Mouse (Mus musculus) embryonic facial prominence, embryonic 11.5 days (tissue): Measurements from ENCODE around the gene Slc28a2. TPM values are rescaled to one million over a fixed set of nuclear protein-coding genes. Genes with fewer than 3 reads are reported as not detected.
"Not testable (repeated sequence)": the region's sequence is repeated elsewhere in the genome, so short reads cannot be mapped to it uniquely, and the experiment has no call there.

Source experiments
- ATAC-seq: fragments of 200-750 bp; cut with Nextera tagmentation; replicated peaks from 2 replicates; pipeline ENCODE4 v1.8.0; 2017; ENCODE audit warnings: low read depth; ENCODE audit not compliant: insufficient number of reproducible peaks, low FRiP score, low TSS enrichment
- DNase-seq: peaks from one replicate; pipeline ENCODE4 v3.0.0-alpha.2; 2015; ENCODE audit warnings: low spot score
- H3K27ac ChIP-seq: fragments of 300-500 bp; sonication (generic); replicated peaks from 2 replicates; pipeline ENCODE4 v1.5.1; 2014; ENCODE audit warnings: mild to moderate bottlenecking, low read depth, low read length, control low read depth
- H3K27me3 ChIP-seq: fragments of 300-500 bp; sonication (generic); 2 replicates; pipeline ENCODE4 v1.6.1; 2014; ENCODE audit warnings: mild to moderate bottlenecking, low read length, moderate library complexity, mixed read lengths; ENCODE audit not compliant: control insufficient read depth, insufficient read depth
- H3K36me3 ChIP-seq: fragments of 300-500 bp; sonication (generic); replicated peaks from 2 replicates; pipeline ENCODE4 v1.6.1; 2014; ENCODE audit warnings: low read depth, mild to moderate bottlenecking, low read length, moderate library complexity, mixed read lengths; ENCODE audit not compliant: control insufficient read depth, insufficient read depth
- H3K4me1 ChIP-seq: fragments of 300-500 bp; sonication (generic); 2 replicates; pipeline ENCODE4 v1.6.1; 2014; ENCODE audit warnings: low read length, mixed read lengths; ENCODE audit not compliant: control insufficient read depth, insufficient read depth
- H3K4me2 ChIP-seq: fragments of 300-500 bp; sonication (generic); 2 replicates; pipeline ENCODE4 v1.6.1; 2014; ENCODE audit warnings: low read depth, mild to moderate bottlenecking, control low read depth, low read length, moderate library complexity
- H3K4me3 ChIP-seq: fragments of 300-500 bp; sonication (generic); 2 replicates; pipeline ENCODE4 v1.5.1; 2014; ENCODE audit warnings: low read depth, low read length, control low read depth
- H3K9ac ChIP-seq: fragments of 300-500 bp; sonication (generic); replicated peaks from 2 replicates; pipeline ENCODE4 v1.6.1; 2014; ENCODE audit warnings: mild to moderate bottlenecking, control low read depth, low read length
- H3K9me3 ChIP-seq: fragments of 300-500 bp; sonication (generic); replicated peaks from 2 replicates; pipeline ENCODE4 v1.6.1; 2016; ENCODE audit warnings: mild to moderate bottlenecking, low read length, inconsistent platforms, mixed read lengths; ENCODE audit not compliant: control insufficient read depth
- WGBS: fragments of 180-500 bp; shearing (Covaris S2); extraction: QIAGEN DNeasy Blood & Tissue Kit; methylation state at CpG from one replicate; pipeline ENCODE4 v1.1.7; 2014; 5-methylcytosine and 5-hydroxymethylcytosine counted together
- polyA plus RNA-seq: library from polyadenylated mRNA; unstranded; fragments of >200 nt; fragmentation: Nextera tagmentation; extraction: Ambion mirVana; gene quantifications from 2 replicates; pipeline ENCODE4 v1.2.1, GENCODE M21; 2014

The Slc28a2 gene
- polyA plus RNA-seq, 1 experiment from 2014 or later = 0.28 TPM

DNA sequence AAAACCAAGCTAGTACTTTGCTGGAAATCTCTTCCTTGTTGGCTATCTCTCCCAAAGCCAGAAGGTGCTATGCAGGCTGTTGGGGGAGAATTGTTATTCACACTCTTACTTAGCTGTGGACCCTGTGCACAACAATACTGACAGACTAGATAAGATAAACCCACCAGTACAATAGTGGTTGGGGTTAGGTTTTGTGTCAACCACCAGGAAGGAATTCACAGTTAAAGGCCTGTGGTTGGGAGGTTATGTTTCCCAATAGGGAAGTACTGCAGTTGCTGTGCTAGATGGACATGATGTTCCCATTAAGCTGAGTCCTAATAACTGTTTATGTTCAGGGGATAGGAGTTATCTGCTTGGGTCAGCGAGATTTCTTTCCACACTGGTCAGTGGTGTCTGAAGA, 57.5 kb downstream of the Slc28a2 start:
- H3K4me1 ChIP-seq, H3K4me2 ChIP-seq, H3K27ac ChIP-seq, H3K9me3 ChIP-seq, ATAC-seq, H3K4me3 ChIP-seq, DNase-seq, H3K27me3 ChIP-seq, H3K36me3 ChIP-seq, H3K9ac ChIP-seq: not testable (repeated sequence)
- WGBS = 86% methylated on average over 1 of the region's 1 CpGs

DNA sequence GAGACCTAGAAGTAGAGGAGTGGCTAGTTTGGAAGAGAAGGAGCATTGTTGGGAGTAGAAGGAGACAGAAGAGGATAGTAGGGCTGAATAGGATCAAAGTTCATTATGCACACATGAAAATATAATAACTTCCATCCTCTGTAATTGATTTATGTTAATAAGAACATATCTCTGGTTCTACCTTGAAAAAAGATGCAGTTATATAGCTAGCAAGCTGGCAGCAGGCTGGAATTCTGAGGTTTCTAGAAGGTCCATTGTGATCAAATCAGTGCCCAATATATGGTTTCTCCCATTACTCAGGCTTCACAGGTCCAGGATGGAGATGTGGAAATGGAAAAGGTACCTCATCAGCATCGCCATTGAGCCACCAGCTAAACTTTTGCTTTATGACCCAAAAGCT, 58.4 kb downstream of the Slc28a2 start, which contains the start of gene Gm14085:
Gene Gm14085, plus strand, starts transcription at position 301 of the 400 bp plus-strand sequence.
- no peaks in the 10 kb centered on the region for H3K4me1 ChIP-seq
- H3K4me3 ChIP-seq = no peak within 1 kb of the TSS
- H3K36me3 ChIP-seq = no peaks in the 10 kb centered on the region
- WGBS = 89% methylated on average over 1 of the region's 1 CpGs
- DNase-seq (no peak), ATAC-seq (no peak)
- no peaks in the 10 kb centered on the region for H3K9me3 ChIP-seq
- H3K27ac ChIP-seq = no peak within 1 kb of the TSS
- no peak within 1 kb of the TSS for H3K9ac ChIP-seq
- no peak within 1 kb of the TSS for H3K4me2 ChIP-seq
- H3K27me3 ChIP-seq = no peaks in the 10 kb centered on the region

DNA sequence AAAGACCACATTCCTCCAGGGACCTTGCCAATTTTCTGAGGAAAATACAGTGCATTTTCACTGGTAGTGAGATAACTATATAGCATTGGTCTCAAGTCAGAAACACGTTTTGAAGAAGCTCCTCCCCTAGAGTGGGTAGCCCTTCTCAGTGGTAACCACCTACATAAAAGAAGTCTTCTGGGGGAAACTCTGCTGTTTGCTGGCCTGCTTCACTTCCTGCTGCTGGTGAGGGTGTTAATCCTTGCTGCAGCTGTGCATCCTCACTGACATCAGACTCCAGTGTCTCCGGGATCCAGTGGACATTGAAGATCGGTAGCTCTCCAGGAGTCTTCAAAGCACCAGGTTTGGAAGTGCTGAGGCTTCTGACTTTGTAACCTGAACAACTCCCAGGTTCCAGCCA, 59.4 kb downstream of the Slc28a2 start:
- H3K36me3 ChIP-seq, DNase-seq, ATAC-seq, H3K4me2 ChIP-seq, H3K4me3 ChIP-seq, H3K4me1 ChIP-seq, H3K27me3 ChIP-seq, H3K9ac ChIP-seq, H3K9me3 ChIP-seq, H3K27ac ChIP-seq: not testable (repeated sequence)
- WGBS = 73% methylated on average over 2 of the region's 3 CpGs

DNA sequence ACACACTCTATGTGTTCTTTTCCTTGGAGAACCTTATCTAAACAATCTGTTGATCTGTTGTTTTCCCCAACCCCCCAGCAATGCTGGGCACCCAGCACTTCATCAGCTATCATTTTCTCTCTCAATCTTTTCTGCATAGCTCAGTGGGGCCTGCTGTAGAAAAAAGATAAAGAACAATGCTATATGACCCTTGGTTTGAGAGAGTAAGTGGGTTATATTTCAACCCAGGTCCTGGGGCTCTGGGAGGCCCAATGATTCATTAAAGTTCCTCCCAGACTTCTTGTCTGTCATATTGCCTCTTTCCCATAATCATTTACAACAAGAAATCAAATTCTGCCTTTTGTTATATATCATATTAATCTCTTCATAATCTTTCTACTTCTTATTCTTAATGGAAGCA, 59.8 kb downstream of the Slc28a2 start:
- not testable (repeated sequence) for H3K9me3 ChIP-seq, ATAC-seq, H3K4me1 ChIP-seq, H3K27ac ChIP-seq, H3K4me3 ChIP-seq, H3K9ac ChIP-seq, H3K4me2 ChIP-seq, DNase-seq, H3K27me3 ChIP-seq, H3K36me3 ChIP-seq

DNA sequence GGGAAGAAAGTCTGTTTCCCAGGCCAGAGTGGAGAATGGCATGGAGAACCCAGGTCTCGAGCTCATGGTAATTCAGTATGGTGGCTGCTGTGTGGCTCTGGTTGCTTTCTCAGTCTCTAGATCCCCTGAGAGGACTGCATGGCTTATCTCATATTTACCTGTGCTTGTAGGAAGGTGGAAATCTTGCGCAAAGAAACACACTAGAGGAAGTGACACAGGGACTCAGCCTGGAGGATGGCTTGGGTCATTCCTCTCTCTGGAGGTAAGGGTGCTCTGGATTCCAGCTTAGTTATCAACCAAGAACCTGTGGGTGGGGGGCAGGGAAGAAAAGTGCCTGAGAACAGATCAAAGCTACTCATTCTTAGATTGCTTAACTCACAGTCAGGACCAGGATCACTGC, 60.4 kb downstream of the Slc28a2 start:
- H3K9me3 ChIP-seq = no peaks in the 10 kb centered on the region
- H3K27me3 ChIP-seq = no peaks in the 10 kb centered on the region
- no peaks in the 10 kb centered on the region for H3K36me3 ChIP-seq
- WGBS = 74% methylated on average over 2 of the region's 2 CpGs
- no peak overlapping the region for H3K9ac ChIP-seq
- no peaks in the 10 kb centered on the region for H3K4me1 ChIP-seq
- H3K4me3 ChIP-seq = no peak overlapping the region
- no peak for ATAC-seq
- H3K27ac ChIP-seq = no peak overlapping the region
- no peak overlapping the region for H3K4me2 ChIP-seq
- no peak for DNase-seq

Other genes starting within 250 kb of the Slc28a2 start
- gene Patl2, start 240.3 kb upstream of the Slc28a2 start, polyA plus RNA-seq = 0.11 TPM in 1 of 2 replicates, not detected in the other
- gene Terb2, start 240.2 kb upstream of the Slc28a2 start, polyA plus RNA-seq = not detected in 2 replicates
- gene Sord, start 191.7 kb upstream of the Slc28a2 start, polyA plus RNA-seq = 29.3 and 29.9 TPM in 2 replicates
- not detected in 2 replicates for gene Duox2, start 128.0 kb upstream of the Slc28a2 start, polyA plus RNA-seq
- gene Duoxa2, start 127.6 kb upstream of the Slc28a2 start, polyA plus RNA-seq = not detected in 2 replicates
- gene Duoxa1, start 112.7 kb upstream of the Slc28a2 start, polyA plus RNA-seq = 0.90 TPM in 1 of 2 replicates, not detected in the other
- gene Duox1, start 110.8 kb upstream of the Slc28a2 start, polyA plus RNA-seq = 0.06 and 0.10 TPM in 2 replicates
- gene Shf, start 57.3 kb upstream of the Slc28a2 start, polyA plus RNA-seq = 7.5 and 8.6 TPM in 2 replicates
- not detected in 2 replicates for gene Gm14085, start 58.5 kb downstream of the Slc28a2 start, polyA plus RNA-seq
- gene Gatm, start 184.8 kb downstream of the Slc28a2 start, polyA plus RNA-seq = 10.4 and 12.2 TPM in 2 replicates
- not detected in 2 replicates for gene AA467197, start 210.5 kb downstream of the Slc28a2 start, polyA plus RNA-seq